Mouse (Mus musculus) ES-Bruce4 (cell line): ENCODE measurements around the gene Prokr2. TPM values are rescaled to one million over a fixed set of nuclear protein-coding genes. Genes with fewer than 3 reads are reported as not detected.

Experiments
- polyA plus RNA-seq: library from polyadenylated mRNA; stranded (reverse); fragments of >200 nt; gene quantifications from 2 replicates; pipeline ENCODE4 v1.2.4, GENCODE M21; 2011; ENCODE audit warnings: low read depth; ENCODE audit not compliant: missing spikeins, insufficient read depth, insufficient read length

The Prokr2 gene
- polyA plus RNA-seq, 1 experiment: 0.51 TPM

Other genes with a start within 250 kb of the Prokr2 start
- 15.5 and 20.8 TPM in 2 replicates for gene Slc23a2, start 240.3 kb downstream of the Prokr2 start, polyA plus RNA-seq
- gene Tmem230, start 137.6 kb downstream of the Prokr2 start, polyA plus RNA-seq: 46.0 and 47.7 TPM in 2 replicates
- gene Pcna, start 132.1 kb downstream of the Prokr2 start, polyA plus RNA-seq: 355 and 368 TPM in 2 replicates
- 74.3 and 83.4 TPM in 2 replicates for gene Cds2, start 122.3 kb downstream of the Prokr2 start, polyA plus RNA-seq
- 9.5 and 11.0 TPM in 2 replicates for gene Gpcpd1, start 202.3 kb upstream of the Prokr2 start, polyA plus RNA-seq